Mouse (Mus musculus): ENCODE results near the gene Tceal1. TPM values are rescaled to one million over a fixed set of nuclear protein-coding genes. Genes with fewer than 3 reads are reported as not detected.

Gene Tceal1
- total and polyA plus RNA-seq, 3 experiments: 0.08 TPM; not detected in 2

Other genes with a start within 250 kb of the Tceal1 start
- not detected in 2 replicates for gene Kir3dl1, start 190.0 kb upstream of the Tceal1 start, total RNA-seq (2012; rRNA removed)
- not detected in 2 replicates for gene Kir3dl1, start 190.0 kb upstream of the Tceal1 start, total RNA-seq (2014; rRNA removed)
- gene Kir3dl1, start 190.0 kb upstream of the Tceal1 start, polyA plus RNA-seq (2012; ENCODE audit: insufficient read length, low read depth): not detected in 2 replicates
- not detected in 2 replicates for gene Kir3dl2, start 163.9 kb upstream of the Tceal1 start, total RNA-seq (2012; rRNA removed)
- gene Kir3dl2, start 163.9 kb upstream of the Tceal1 start, total RNA-seq (2014; rRNA removed): not detected in 2 replicates
- gene Kir3dl2, start 163.9 kb upstream of the Tceal1 start, polyA plus RNA-seq (2012; ENCODE audit: insufficient read length, low read depth): not detected in 2 replicates
- not detected in 2 replicates for gene Tceal3, start 117.1 kb upstream of the Tceal1 start, total RNA-seq (2012; rRNA removed)
- not detected in 2 replicates for gene Tceal3, start 117.1 kb upstream of the Tceal1 start, total RNA-seq (2014; rRNA removed)
- gene Tceal3, start 117.1 kb upstream of the Tceal1 start, polyA plus RNA-seq (2012; ENCODE audit: insufficient read length, low read depth): not detected in 2 replicates
- gene Morf4l2, start 35.7 kb downstream of the Tceal1 start, total RNA-seq (2012; rRNA removed): 189 and 254 TPM in 2 replicates
- 585 and 613 TPM in 2 replicates for gene Morf4l2, start 35.7 kb downstream of the Tceal1 start, total RNA-seq (2014; rRNA removed)
- 358 and 445 TPM in 2 replicates for gene Morf4l2, start 35.7 kb downstream of the Tceal1 start, polyA plus RNA-seq (2012; ENCODE audit: insufficient read length, low read depth)
- not detected in 2 replicates for gene Glra4, start 72.2 kb downstream of the Tceal1 start, total RNA-seq (2012; rRNA removed)
- not detected in 2 replicates for gene Glra4, start 72.2 kb downstream of the Tceal1 start, total RNA-seq (2014; rRNA removed)
- gene Glra4, start 72.2 kb downstream of the Tceal1 start, polyA plus RNA-seq (2012; ENCODE audit: insufficient read length, low read depth): not detected in 2 replicates
- 0.76 and 1.2 TPM in 2 replicates for gene Plp1, start 114.7 kb downstream of the Tceal1 start, total RNA-seq (2012; rRNA removed)
- gene Plp1, start 114.7 kb downstream of the Tceal1 start, total RNA-seq (2014; rRNA removed): 1.4 and 1.7 TPM in 2 replicates
- 1.3 and 1.5 TPM in 2 replicates for gene Plp1, start 114.7 kb downstream of the Tceal1 start, polyA plus RNA-seq (2012; ENCODE audit: insufficient read length, low read depth)
- 0.04 TPM in 2 replicates for gene Rab9b, start 160.8 kb downstream of the Tceal1 start, total RNA-seq (2012; rRNA removed)
- not detected in 2 replicates for gene Rab9b, start 160.8 kb downstream of the Tceal1 start, total RNA-seq (2014; rRNA removed)
- gene Rab9b, start 160.8 kb downstream of the Tceal1 start, polyA plus RNA-seq (2012; ENCODE audit: insufficient read length, low read depth): not detected in 2 replicates
- gene H2bfm, start 219.3 kb downstream of the Tceal1 start, total RNA-seq (2012; rRNA removed): not detected in 2 replicates
- not detected in 2 replicates for gene H2bfm, start 219.3 kb downstream of the Tceal1 start, total RNA-seq (2014; rRNA removed)
- gene H2bfm, start 219.3 kb downstream of the Tceal1 start, polyA plus RNA-seq (2012; ENCODE audit: insufficient read length, low read depth): not detected in 2 replicates

Data from CH12.LX (cell line).